ENCODE assay signal across 9 mouse cellular contexts in the genomic region with DNA sequence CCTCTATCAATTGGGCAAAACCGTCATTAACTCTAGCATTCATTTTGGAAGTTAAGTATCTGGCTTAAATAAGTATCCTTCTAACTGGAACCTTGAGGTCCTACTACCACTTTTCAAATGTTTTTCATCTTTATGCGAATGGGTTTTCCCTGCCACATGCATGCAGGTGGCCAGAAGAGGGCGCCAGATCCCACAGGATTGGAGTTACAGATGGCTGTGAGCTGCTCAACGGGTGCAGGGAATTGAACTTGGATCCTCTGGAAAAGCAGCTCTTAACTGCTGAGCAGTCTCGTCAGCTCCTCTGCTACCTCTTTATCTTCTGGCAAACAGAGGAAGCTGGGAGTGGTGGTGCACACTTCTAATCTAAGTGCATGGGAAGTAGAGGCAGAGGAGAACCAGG. TPM values are rescaled to one million over a fixed set of nuclear protein-coding genes. Genes with fewer than 3 reads are reported as not detected.
DNase-seq lines count a peak whose midpoint lies in the region; ATAC-seq and TF ChIP-seq lines count a peak whose summit lies in the region.
"Had no signal": no experiment of that assay in that cellular context is flagged by ENCODE, and none has a peak within 500 bp of the region (broad histone marks: within the 10 kb centered on the region; RNA-seq: fewer than 3 reads in every experiment).

No protein-coding gene starts in this region.

- no peaks in the 10 kb centered on the region for H3K4me1 ChIP-seq in midbrain, postnatal 0 days (ENCODE audit: insufficient read depth, low read length)
- H3K4me1 ChIP-seq in midbrain, embryonic 15.5 days, result 0 out of 2 replicates have a peak, but pooled peaks cover 2% of the 10 kb centered on the region
- H3K4me1 ChIP-seq in limb, embryonic 10.5 days, result no peaks in the 10 kb centered on the region
- no peaks in the 10 kb centered on the region; the same call in 1 of the 2 replicates for H3K4me1 ChIP-seq in heart, embryonic 11.5 days (ENCODE audit: control insufficient read depth, insufficient read depth, low read length)

- H3K4me3 ChIP-seq in midbrain, postnatal 0 days (ENCODE audit: low read depth, low read length), result no peak overlapping the region
- no peak overlapping the region for H3K4me3 ChIP-seq in midbrain, embryonic 15.5 days
- H3K4me3 ChIP-seq in limb, embryonic 10.5 days, result no peak overlapping the region
- no peak overlapping the region for H3K4me3 ChIP-seq in heart, embryonic 11.5 days (ENCODE audit: low read depth, low read length)

- H3K27ac ChIP-seq in midbrain, postnatal 0 days (ENCODE audit: low read depth, low read length), result no peak overlapping the region
- no peak overlapping the region for H3K27ac ChIP-seq in midbrain, embryonic 15.5 days
- H3K27ac ChIP-seq in limb, embryonic 10.5 days, result no peak overlapping the region
- H3K27ac ChIP-seq in heart, embryonic 11.5 days (ENCODE audit: low read depth, low read length), result no peak overlapping the region

- no peak overlapping the region for H3K4me2 ChIP-seq in midbrain, postnatal 0 days (ENCODE audit: low read depth, low read length, poor library complexity, severe bottlenecking)
- H3K4me2 ChIP-seq in midbrain, embryonic 15.5 days, result no peak overlapping the region
- no peak overlapping the region for H3K4me2 ChIP-seq in heart, embryonic 11.5 days

- peak; percentile 57 for TF ChIP-seq CTCF in midbrain, postnatal 0 days (IDR thresholded peaks at IDR 0.05)

- 49% methylated on average over 5 of the region's 5 CpGs for WGBS in midbrain, postnatal 0 days
- WGBS in midbrain, embryonic 15.5 days, result 44% methylated on average over 5 of the region's 5 CpGs
- 50% methylated on average over 5 of the region's 5 CpGs for WGBS in limb, embryonic 10.5 days
- 41% methylated on average over 5 of the region's 5 CpGs for WGBS in heart, embryonic 11.5 days (ENCODE audit: insufficient replicate concordance)

- peak; percentile 39 to 68 for DNase-seq in cerebellum, postnatal 25 days
- no peak for DNase-seq in cerebellum, adult 18-20 months
- DNase-seq in midbrain, postnatal 0 days (ENCODE audit: low spot score), result no peak
- DNase-seq in limb, embryonic 10.5 days (ENCODE audit: low spot score), result peak; percentile 69
- DNase-seq in thymus, postnatal 0 days (ENCODE audit: low spot score), result peak; percentile 62
- DNase-seq in frontal cortex, postnatal 36 days (ENCODE audit: low spot score in 2 of 2), result no peak

- no peaks in the 10 kb centered on the region for H3K36me3 ChIP-seq in midbrain, postnatal 0 days (ENCODE audit: insufficient read depth, low read length)
- H3K36me3 ChIP-seq in midbrain, embryonic 15.5 days (replicated peaks), result no peaks in the 10 kb centered on the region
- no peaks in the 10 kb centered on the region for H3K36me3 ChIP-seq in limb, embryonic 10.5 days
- no peaks in the 10 kb centered on the region for H3K36me3 ChIP-seq in heart, embryonic 11.5 days (ENCODE audit: control insufficient read depth, insufficient read depth, low read length)

- H3K9me3 ChIP-seq in midbrain, postnatal 0 days (ENCODE audit: low read length), result no peaks in the 10 kb centered on the region
- no peaks in the 10 kb centered on the region for H3K9me3 ChIP-seq in midbrain, embryonic 15.5 days
- no peaks in the 10 kb centered on the region for H3K9me3 ChIP-seq in limb, embryonic 10.5 days (replicated peaks)
- H3K9me3 ChIP-seq in heart, embryonic 11.5 days (replicated peaks; ENCODE audit: control insufficient read depth, low read length), result no peaks in the 10 kb centered on the region

- no peaks in the 10 kb centered on the region for H3K27me3 ChIP-seq in midbrain, postnatal 0 days (ENCODE audit: insufficient read depth, low read length)
- no peaks in the 10 kb centered on the region for H3K27me3 ChIP-seq in midbrain, embryonic 15.5 days (replicated peaks)
- no peaks in the 10 kb centered on the region for H3K27me3 ChIP-seq in limb, embryonic 10.5 days (ENCODE audit: low read depth, poor library complexity, severe bottlenecking)
- H3K27me3 ChIP-seq in heart, embryonic 11.5 days (ENCODE audit: control insufficient read depth, insufficient read depth, low read length), result no peaks in the 10 kb centered on the region

- H3K9ac ChIP-seq in midbrain, postnatal 0 days (replicated peaks; ENCODE audit: low read length, poor library complexity, severe bottlenecking), result no peak overlapping the region
- no peak overlapping the region for H3K9ac ChIP-seq in midbrain, embryonic 15.5 days
- H3K9ac ChIP-seq in heart, embryonic 11.5 days (ENCODE audit: low read depth, low read length), result no peak overlapping the region

- ATAC-seq in midbrain, postnatal 0 days (ENCODE audit: low FRiP score), result no peak
- no peak for ATAC-seq in midbrain, embryonic 15.5 days (replicated peaks)
- no peak for ATAC-seq in heart, embryonic 11.5 days (replicated peaks; ENCODE audit: insufficient number of reproducible peaks, low FRiP score, low TSS enrichment)

RNA-seq across cellular contexts. Expression of a gene that starts 5.7 kb away (rescaled TPM):
- 13.0 and 15.0 TPM in 2 replicates for total RNA-seq in midbrain, postnatal 0 days (2014; rRNA removed)
- polyA plus RNA-seq in midbrain, postnatal 0 days (2015; fragmentation: Nextera tagmentation; extraction: Ambion mirVana), result 33.4 and 34.1 TPM in 2 replicates
- 29.2 and 32.4 TPM in 2 replicates for polyA plus RNA-seq in midbrain, embryonic 15.5 days (2015; fragmentation: Nextera tagmentation; extraction: Ambion mirVana)
- 88.1 and 97.0 TPM in 2 replicates for polyA plus RNA-seq in limb, embryonic 10.5 days (2016; fragmentation: Nextera tagmentation; extraction: Ambion mirVana)
- polyA plus RNA-seq in thymus, postnatal 0 days (2015; fragmentation: Nextera tagmentation; extraction: Ambion mirVana), result 52.3 and 53.4 TPM in 2 replicates
- 35.2 and 38.2 TPM in 2 replicates for polyA plus RNA-seq in heart, embryonic 11.5 days (2014; fragmentation: Nextera tagmentation; extraction: Ambion mirVana)

RNA-seq across cellular contexts. Expression of a gene that starts 5.7 kb away (rescaled TPM):
- total RNA-seq in midbrain, postnatal 0 days (2014; rRNA removed), result not detected in 2 replicates
- 0.07 and 0.27 TPM in 2 replicates for polyA plus RNA-seq in midbrain, postnatal 0 days (2015; fragmentation: Nextera tagmentation; extraction: Ambion mirVana)
- polyA plus RNA-seq in midbrain, embryonic 15.5 days (2015; fragmentation: Nextera tagmentation; extraction: Ambion mirVana), result 0.13 and 0.25 TPM in 2 replicates
- 0.10 and 0.35 TPM in 2 replicates for polyA plus RNA-seq in limb, embryonic 10.5 days (2016; fragmentation: Nextera tagmentation; extraction: Ambion mirVana)
- polyA plus RNA-seq in thymus, postnatal 0 days (2015; fragmentation: Nextera tagmentation; extraction: Ambion mirVana), result 0.05 and 0.10 TPM in 2 replicates
- 0.28 TPM in 1 of 2 replicates, not detected in the other for polyA plus RNA-seq in heart, embryonic 11.5 days (2014; fragmentation: Nextera tagmentation; extraction: Ambion mirVana)

RNA-seq across cellular contexts. Expression of a gene that starts 12.0 kb away (rescaled TPM):
- 16.6 and 29.0 TPM in 2 replicates for total RNA-seq in midbrain, postnatal 0 days (2014; rRNA removed)
- 9.9 and 10.7 TPM in 2 replicates for polyA plus RNA-seq in midbrain, postnatal 0 days (2015; fragmentation: Nextera tagmentation; extraction: Ambion mirVana)
- polyA plus RNA-seq in midbrain, embryonic 15.5 days (2015; fragmentation: Nextera tagmentation; extraction: Ambion mirVana), result 2.9 and 4.1 TPM in 2 replicates
- polyA plus RNA-seq in limb, embryonic 10.5 days (2016; fragmentation: Nextera tagmentation; extraction: Ambion mirVana), result 0.24 TPM in 1 of 2 replicates, not detected in the other
- polyA plus RNA-seq in thymus, postnatal 0 days (2015; fragmentation: Nextera tagmentation; extraction: Ambion mirVana), result 1.2 and 2.0 TPM in 2 replicates
- 0.43 and 1.2 TPM in 2 replicates for polyA plus RNA-seq in heart, embryonic 11.5 days (2014; fragmentation: Nextera tagmentation; extraction: Ambion mirVana)

RNA-seq across cellular contexts. Expression of a gene that starts 15.3 kb away (rescaled TPM):
- 14.6 and 19.9 TPM in 2 replicates for total RNA-seq in midbrain, postnatal 0 days (2014; rRNA removed)
- polyA plus RNA-seq in midbrain, postnatal 0 days (2015; fragmentation: Nextera tagmentation; extraction: Ambion mirVana), result 4.4 TPM in 2 replicates
- 11.7 and 11.9 TPM in 2 replicates for polyA plus RNA-seq in midbrain, embryonic 15.5 days (2015; fragmentation: Nextera tagmentation; extraction: Ambion mirVana)
- polyA plus RNA-seq in limb, embryonic 10.5 days (2016; fragmentation: Nextera tagmentation; extraction: Ambion mirVana), result 9.8 and 10.1 TPM in 2 replicates
- 6.9 and 7.9 TPM in 2 replicates for polyA plus RNA-seq in thymus, postnatal 0 days (2015; fragmentation: Nextera tagmentation; extraction: Ambion mirVana)
- polyA plus RNA-seq in heart, embryonic 11.5 days (2014; fragmentation: Nextera tagmentation; extraction: Ambion mirVana), result 86.2 and 105 TPM in 2 replicates

RNA-seq across cellular contexts. Expression of a gene that starts 17.5 kb away (rescaled TPM):
- total RNA-seq in midbrain, postnatal 0 days (2014; rRNA removed), result 0.19 and 2.8 TPM in 2 replicates
- polyA plus RNA-seq in midbrain, postnatal 0 days (2015; fragmentation: Nextera tagmentation; extraction: Ambion mirVana), result 0.05 TPM in 1 of 2 replicates, not detected in the other
- 0.08 and 0.13 TPM in 2 replicates for polyA plus RNA-seq in midbrain, embryonic 15.5 days (2015; fragmentation: Nextera tagmentation; extraction: Ambion mirVana)
- polyA plus RNA-seq in limb, embryonic 10.5 days (2016; fragmentation: Nextera tagmentation; extraction: Ambion mirVana), result 0.13 and 0.14 TPM in 2 replicates
- polyA plus RNA-seq in thymus, postnatal 0 days (2015; fragmentation: Nextera tagmentation; extraction: Ambion mirVana), result not detected in 2 replicates
- 0.16 TPM in 1 of 2 replicates, not detected in the other for polyA plus RNA-seq in heart, embryonic 11.5 days (2014; fragmentation: Nextera tagmentation; extraction: Ambion mirVana)
- total RNA-seq: gastrocnemius, postnatal 4 days had no signal

Comparison
In these comparisons a context has a peak if more than half of its experiments do, and no peak if none do; other contexts are left out.
1. DNase-seq: peak in cerebellum, postnatal 25 days (2 of 2), limb, embryonic 10.5 days (single experiment) and thymus, postnatal 0 days (single experiment); none in cerebellum, adult 18-20 months (0 of 2), midbrain, postnatal 0 days (single experiment) and frontal cortex, postnatal 36 days (0 of 2).